11 mouse cellular contexts compared by ENCODE assay signal in genomic region chr2:84184288-84185015, GRCm38 (mm10).
DNase-seq lines count a peak whose midpoint lies in the region; ATAC-seq and TF ChIP-seq lines count a peak whose summit lies in the region.
"Had no signal": no experiment of that assay in that cellular context is flagged by ENCODE, and none has a peak within 500 bp of the region (broad histone marks: within the 10 kb centered on the region; RNA-seq: fewer than 3 reads in every experiment).

No protein-coding gene starts in this region.

- ATAC-seq in lung, postnatal 0 days, result peak; percentile 92
- no peak for ATAC-seq in frontal cortex, adult (ENCODE audit: low TSS enrichment)

- no peak for TF ChIP-seq CTCF in testis, adult 2 months (IDR thresholded peaks at IDR 0.05; ENCODE audit: control insufficient read depth, insufficient read depth, insufficient replicate concordance, low read depth, low read length)
- peak; percentile 23; the same call in 1 of the 2 replicates for TF ChIP-seq CTCF in lung, postnatal 0 days (IDR thresholded peaks at IDR 0.05)

- H3K4me3 ChIP-seq in testis, adult 2 months (ENCODE audit: control insufficient read depth, low read depth, low read length), result peak overlapping the region; percentile 3
- no peak overlapping the region for H3K4me3 ChIP-seq in lung, postnatal 0 days (ENCODE audit: low read depth, low read length)
- H3K4me3 ChIP-seq: embryonic facial prominence, embryonic 12.5 days; myocyte had no signal

- no peak for TF ChIP-seq POLR2A in testis, adult 2 months (IDR thresholded peaks at IDR 0.05; ENCODE audit: control insufficient read depth, low read depth, low read length)

- H3K9me3 ChIP-seq in lung, postnatal 0 days (ENCODE audit: low read length), result no peaks in the 10 kb centered on the region
- H3K9me3 ChIP-seq: embryonic facial prominence, embryonic 12.5 days; G1E had no signal

- H3K9ac ChIP-seq in lung, postnatal 0 days (replicated peaks; ENCODE audit: low read depth), result no peak overlapping the region
- H3K9ac ChIP-seq: embryonic facial prominence, embryonic 12.5 days had no signal

- H3K4me1 ChIP-seq in testis, adult 2 months (ENCODE audit: control insufficient read depth, insufficient read depth, low read length), result peaks cover 5% of the 10 kb centered on the region
- no peaks in the 10 kb centered on the region for H3K4me1 ChIP-seq in lung, postnatal 0 days (ENCODE audit: insufficient read depth, low read depth, low read length)
- H3K4me1 ChIP-seq: embryonic facial prominence, embryonic 12.5 days had no signal

- no peak for DNase-seq in testis, postnatal 10 days (ENCODE audit: low spot score)
- peak; percentile 57 to 79 for DNase-seq in kidney, adult 8-10 months
- DNase-seq in lung, postnatal 0 days (ENCODE audit: low spot score), result peak; percentile 73
- no peak for DNase-seq in left cerebral cortex, postnatal 4 days
- DNase-seq in left cerebral cortex, postnatal 14 days (ENCODE audit: low spot score in 2 of 2), result no peak
- DNase-seq in cerebellum, adult 11 months, result no peak

- H3K4me2 ChIP-seq in lung, postnatal 0 days (replicated peaks; ENCODE audit: low read depth, low read length), result peak overlapping the region; percentile 18; the same call in 1 of the 2 replicates
- H3K4me2 ChIP-seq: embryonic facial prominence, embryonic 12.5 days had no signal

- intact Hi-C loops in left cerebral cortex, postnatal 4 days (cut with DNase I), result no loop called here
- intact Hi-C loops in left cerebral cortex, postnatal 14 days (cut with DNase I), result loop anchor here (10.0 kb wide), 1 partner anchor 240 kb away; the partner anchor contains the start of gene Calcrl

- TF ChIP-seq EP300 in lung, postnatal 0 days (IDR thresholded peaks at IDR 0.05), result peak; percentile 85

- H3K36me3 ChIP-seq in testis, adult 2 months (ENCODE audit: control insufficient read depth, insufficient read depth, low read length), result no peaks in the 10 kb centered on the region
- H3K36me3 ChIP-seq in lung, postnatal 0 days (ENCODE audit: insufficient read depth, low read length), result no peaks in the 10 kb centered on the region
- H3K36me3 ChIP-seq: embryonic facial prominence, embryonic 12.5 days; G1E had no signal

- 45% methylated on average over 19 of the region's 19 CpGs for WGBS in lung, postnatal 0 days

- no peaks in the 10 kb centered on the region for H3K27me3 ChIP-seq in testis, adult 2 months (ENCODE audit: control insufficient read depth, insufficient read depth, low read length)
- no peaks in the 10 kb centered on the region for H3K27me3 ChIP-seq in lung, postnatal 0 days (replicated peaks; ENCODE audit: insufficient read depth, low read length)
- H3K27me3 ChIP-seq: embryonic facial prominence, embryonic 12.5 days had no signal

- H3K27ac ChIP-seq in testis, adult 2 months (ENCODE audit: control insufficient read depth, insufficient read depth, low read depth, low read length), result peak overlapping the region; percentile 54
- H3K27ac ChIP-seq in lung, postnatal 0 days (ENCODE audit: low read length), result peak overlapping the region; percentile 64
- H3K27ac ChIP-seq: embryonic facial prominence, embryonic 12.5 days had no signal

Comparison
In these comparisons a context has a peak if more than half of its experiments do, and no peak if none do; other contexts are left out.
1. DNase-seq: peak in kidney, adult 8-10 months (2 of 2) and lung, postnatal 0 days (single experiment); none in testis, postnatal 10 days (single experiment), left cerebral cortex, postnatal 4 days (single experiment), left cerebral cortex, postnatal 14 days (0 of 2) and cerebellum, adult 11 months (single experiment).